Mouse (Mus musculus) ES-E14 (cell line): ENCODE measurements around the gene Afap1. TPM values are rescaled to one million over a fixed set of nuclear protein-coding genes. Genes with fewer than 3 reads are reported as not detected.

Source experiments
- DNase-seq: peaks from one replicate; pipeline ENCODE4 v3.0.0-alpha.2; 2013; ENCODE audit warnings: low read depth, low spot score
- H3K27ac ChIP-seq: 2 replicates; pipeline ENCODE4 v1.5.1; 2012; ENCODE audit warnings: low read depth, mild to moderate bottlenecking, low read length, moderate library complexity, mixed read lengths; ENCODE audit not compliant: poor library complexity, insufficient read depth, severe bottlenecking
- H3K36me3 ChIP-seq: 2 replicates; pipeline ENCODE4 v1.6.1; 2012; ENCODE audit warnings: mild to moderate bottlenecking, low read length, moderate library complexity, mixed read lengths; ENCODE audit not compliant: control insufficient read depth, poor library complexity, insufficient read depth, severe bottlenecking
- H3K4me1 ChIP-seq, 2 experiments: fragments of 150-350 bp in 1 of 2; sonication (generic) in 1 of 2; 2 replicates each; pipeline ENCODE4 v1.6.1; 2012; ENCODE audit warnings: low read length in 2 of 2, mild to moderate bottlenecking in 1 of 2, mixed read lengths in 1 of 2; ENCODE audit not compliant: control insufficient read depth in 2 of 2, insufficient read depth in 2 of 2, poor library complexity in 1 of 2
- H3K4me3 ChIP-seq, 2 experiments: fragments of 150-350 bp in 1 of 2; sonication (generic) in 1 of 2; 2 replicates each; pipeline ENCODE4 v1.5.1; 2012; ENCODE audit warnings: low read length in 2 of 2, low read depth in 1 of 2, mild to moderate bottlenecking in 1 of 2, mixed read lengths in 1 of 2; ENCODE audit not compliant: insufficient read depth in 1 of 2, poor library complexity in 1 of 2, severe bottlenecking in 1 of 2
- H3K9ac ChIP-seq: 2 replicates; pipeline ENCODE4 v1.6.1; 2012; ENCODE audit warnings: low read depth, mild to moderate bottlenecking, low read length, mixed read lengths; ENCODE audit not compliant: poor library complexity, insufficient read depth, severe bottlenecking
- H3K9me3 ChIP-seq: fragments of 150-350 bp; sonication (generic); 2 replicates; pipeline ENCODE4 v1.6.1; 2012; ENCODE audit warnings: low read depth, mild to moderate bottlenecking, low read length; ENCODE audit not compliant: control insufficient read depth, insufficient read depth
- CHD2 ChIP-seq: IDR thresholded peaks from 2 replicates; pipeline ENCODE4 v1.6.1; 2014; ENCODE audit warnings: mild to moderate bottlenecking, low read depth, low read length, inconsistent platforms
- HCFC1 ChIP-seq: IDR thresholded peaks from 2 replicates; pipeline ENCODE4 v1.6.1; 2012; ENCODE audit warnings: low read length, inconsistent platforms, borderline replicate concordance; ENCODE audit not compliant: insufficient read depth
- MAFK ChIP-seq: IDR thresholded peaks from 2 replicates; pipeline ENCODE4 v1.6.1; 2014; ENCODE audit warnings: mild to moderate bottlenecking, low read depth, low read length, inconsistent platforms; ENCODE audit not compliant: insufficient read depth
- ZC3H11A ChIP-seq: IDR thresholded peaks from 2 replicates; pipeline ENCODE4 v1.6.1; 2012; ENCODE audit warnings: low read depth, mild to moderate bottlenecking, inconsistent platforms, low read length, borderline replicate concordance
- ZNF384 ChIP-seq: IDR thresholded peaks from 2 replicates; pipeline ENCODE4 v1.6.1; 2012; ENCODE audit warnings: low read depth, low read length, inconsistent platforms
- in situ Hi-C, 2 experiments: fragments of 600-800 bp; cut with MboI; formaldehyde crosslinking; loops; one replicate each; pipeline ENCODE4 v1.15.1; 2025; ENCODE audit warnings: low sequenced_read_pairs in 2 of 2, inconsistent platforms in 1 of 2; ENCODE audit not compliant: unreplicated experiment in 2 of 2
- total RNA-seq: library from RNA; depleted of rRNA; stranded (reverse); fragments of 300-350 nt; gene quantifications from 2 replicates; pipeline ENCODE4 v1.2.3, GENCODE M21; 2012

The Afap1 gene
- total RNA-seq, 1 experiment = 13.7 TPM

GRCm38 (mm10) chr5:35858069-35858468, 35.0 kb upstream of the Afap1 start:
- no peaks in the 10 kb centered on the region for H3K36me3 ChIP-seq
- DNase-seq = peak; percentile 78
- no peak overlapping the region for H3K4me3 ChIP-seq
- H3K4me1 ChIP-seq = no peaks in the 10 kb centered on the region
- no peaks in the 10 kb centered on the region for H3K9me3 ChIP-seq
- H3K27ac ChIP-seq = no peak overlapping the region
- no peak overlapping the region for H3K9ac ChIP-seq
- in situ Hi-C loops = loop anchor here in 1 of 2 experiments (10.0 kb wide), 1 partner anchor 263 kb away; no protein-coding TSS in a partner anchor
- TF ChIP-seq CHD2 = no peak
- peak; percentile 87 for TF ChIP-seq ZC3H11A

DNA sequence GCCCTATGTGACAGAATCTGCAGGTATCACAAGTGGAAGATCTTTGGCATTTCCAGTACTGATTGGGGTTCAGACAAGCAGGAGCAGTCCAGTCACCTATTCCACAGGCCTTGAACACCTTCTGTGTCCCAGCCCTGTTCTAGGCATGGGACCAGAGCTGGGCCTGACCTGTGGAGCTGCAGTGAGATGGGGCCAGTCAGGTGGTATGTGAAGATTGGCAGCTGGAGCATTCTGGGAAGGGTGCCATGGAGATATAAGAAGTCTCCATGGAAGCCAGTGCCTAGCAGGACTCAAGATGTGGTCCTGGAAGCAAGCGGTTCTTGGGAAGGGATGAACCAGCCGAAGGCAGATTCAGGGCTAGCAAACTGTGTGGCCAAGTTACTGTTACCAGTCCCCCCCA, 31.7 kb upstream of the Afap1 start:
- DNase-seq = no peak
- Histone ChIP-seq H3K9ac (no peak overlapping the region), H3K9me3 (no peaks in the 10 kb centered on the region), H3K4me1 (no peaks in the 10 kb centered on the region), H3K27ac (no peak overlapping the region), H3K4me3 (no peak overlapping the region), H3K36me3 (no peaks in the 10 kb centered on the region)
- in situ Hi-C loops = no loop called here
- TF ChIP-seq MAFK = no peak
- no peak for TF ChIP-seq ZC3H11A
- TF ChIP-seq ZNF384 = no peak
- TF ChIP-seq CHD2 = no peak
- TF ChIP-seq HCFC1 = no peak

DNA sequence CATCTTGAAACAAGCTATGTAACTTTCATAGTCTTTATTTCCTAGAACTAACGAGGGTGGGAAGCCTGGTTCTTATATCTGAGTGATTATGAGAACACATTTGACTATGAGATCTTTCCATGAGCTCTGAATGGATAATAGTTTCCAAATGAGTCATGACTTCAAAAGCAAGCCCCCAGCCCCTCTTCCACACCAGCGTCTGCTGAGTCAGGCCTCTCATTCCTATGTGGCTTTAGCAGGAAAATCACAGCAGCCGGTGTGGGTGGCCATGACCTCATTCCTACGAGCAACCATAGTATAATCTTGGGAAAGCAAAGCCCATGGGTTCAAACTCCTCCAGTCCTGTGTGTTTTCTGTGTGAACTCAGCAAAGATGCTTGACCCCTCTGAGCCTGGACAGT, 23.1 kb upstream of the Afap1 start:
- TF ChIP-seq ZNF384 (no peak), MAFK (no peak), CHD2 (no peak), HCFC1 (no peak), ZC3H11A (no peak)
- no peaks in the 10 kb centered on the region for H3K4me1 ChIP-seq
- no peak overlapping the region for H3K9ac ChIP-seq
- H3K4me3 ChIP-seq = no peak overlapping the region
- no peaks in the 10 kb centered on the region for H3K36me3 ChIP-seq
- DNase-seq = no peak
- H3K27ac ChIP-seq = no peak overlapping the region
- no peaks in the 10 kb centered on the region for H3K9me3 ChIP-seq
- in situ Hi-C loops = no loop called here

GRCm38 (mm10) chr5:35870408-35871012, 22.6 kb upstream of the Afap1 start:
- in situ Hi-C loops = no loop called here
- DNase-seq = peak; percentile 75

DNA sequence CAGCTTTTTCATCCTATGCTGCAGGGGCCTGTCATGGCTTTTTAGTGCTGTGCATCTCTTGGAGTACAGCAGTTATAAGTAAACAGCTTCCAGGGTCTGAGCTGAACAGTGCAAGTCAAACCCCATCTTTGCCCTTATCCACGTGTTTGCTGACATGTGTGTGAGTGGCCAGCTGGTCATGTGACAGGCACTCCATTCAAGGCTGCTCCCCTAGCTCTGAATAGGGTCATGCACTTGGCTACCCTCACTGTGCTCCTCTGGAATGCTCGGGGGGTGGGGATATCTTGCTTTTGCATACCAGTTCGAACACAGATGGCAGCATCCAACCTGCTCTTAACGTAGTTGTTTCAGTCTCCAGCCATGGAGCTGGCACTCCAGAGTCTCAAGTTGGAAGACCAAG, 19.7 kb upstream of the Afap1 start:
- Histone ChIP-seq H3K9me3 (no peaks in the 10 kb centered on the region), H3K36me3 (no peaks in the 10 kb centered on the region), H3K27ac (no peak overlapping the region), H3K9ac (no peak overlapping the region), H3K4me1 (no peaks in the 10 kb centered on the region), H3K4me3 (no peak overlapping the region)
- TF ChIP-seq MAFK (no peak), ZC3H11A (no peak), HCFC1 (no peak), CHD2 (no peak), ZNF384 (no peak)
- in situ Hi-C loops = no loop called here
- no peak for DNase-seq

More at GRCm38 (mm10) chr5:35870408-35871012, 22.6 kb upstream of the Afap1 start:
- no peaks in the 10 kb centered on the region for H3K9me3 ChIP-seq
- H3K4me3 ChIP-seq = no peak overlapping the region
- no peaks in the 10 kb centered on the region for H3K4me1 ChIP-seq
- TF ChIP-seq CHD2 (no peak), ZC3H11A (peak; percentile 63; the same call in 1 of the 2 replicates), MAFK (no peak), HCFC1 (no peak), ZNF384 (0 out of 2 replicates have a peak, but pooled peaks have one; percentile 15)
- no peak overlapping the region for H3K27ac ChIP-seq
- H3K9ac ChIP-seq = no peak overlapping the region
- H3K36me3 ChIP-seq = no peaks in the 10 kb centered on the region
